In the genomic region with DNA sequence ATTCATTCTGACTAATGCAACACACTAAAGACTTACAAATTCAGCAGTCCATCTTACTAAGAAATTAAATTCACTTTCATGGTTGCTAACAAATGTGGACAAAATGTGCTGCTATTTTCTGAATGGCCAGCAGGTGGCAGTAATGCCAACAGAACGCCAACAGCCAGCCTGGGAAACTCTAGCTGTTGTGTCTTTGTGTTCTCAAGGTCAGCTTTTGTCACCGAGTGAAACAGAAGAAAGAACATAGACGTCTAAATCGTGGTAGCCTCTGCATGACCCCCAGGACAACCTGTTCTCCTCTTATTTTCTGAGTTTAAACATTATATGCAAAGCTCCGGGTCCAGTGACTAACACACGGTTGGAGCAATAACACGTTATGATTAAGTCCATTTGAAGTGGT, we compare ENCODE assay signal across 8 mouse cellular contexts. TPM values are rescaled to one million over a fixed set of nuclear protein-coding genes. Genes with fewer than 3 reads are reported as not detected.
DNase-seq lines count a peak whose midpoint lies in the region; ATAC-seq lines count a peak whose summit lies in the region.

No protein-coding gene starts in this region.

- 27% methylated on average over 7 of the region's 7 CpGs for WGBS in forebrain, embryonic 16.5 days
- 27% methylated on average over 7 of the region's 7 CpGs for WGBS in liver, embryonic 16.5 days (ENCODE audit: insufficient replicate concordance)
- 26% methylated on average over 7 of the region's 7 CpGs for WGBS in neural tube, embryonic 15.5 days

- H3K27me3 ChIP-seq in forebrain, embryonic 16.5 days (replicated peaks; ENCODE audit: control insufficient read depth, insufficient read depth, low read length) = no peaks in the 10 kb centered on the region
- H3K27me3 ChIP-seq in liver, embryonic 16.5 days (ENCODE audit: control insufficient read depth, insufficient read depth, low read depth, low read length) = no peaks in the 10 kb centered on the region
- H3K27me3 ChIP-seq in neural tube, embryonic 15.5 days (replicated peaks) = no peaks in the 10 kb centered on the region

- H3K27ac ChIP-seq in forebrain, embryonic 16.5 days (ENCODE audit: low read length) = peak overlapping the region; percentile 12; the same call in 1 of the 2 replicates
- H3K27ac ChIP-seq in liver, embryonic 16.5 days (ENCODE audit: low read length) = no peak overlapping the region
- peak overlapping the region; percentile 45; the same call in 1 of the 2 replicates for H3K27ac ChIP-seq in neural tube, embryonic 15.5 days (replicated peaks)

- no peak overlapping the region for H3K4me3 ChIP-seq in forebrain, embryonic 16.5 days (replicated peaks; ENCODE audit: low read length)
- no peak overlapping the region for H3K4me3 ChIP-seq in liver, embryonic 16.5 days (ENCODE audit: low read depth, low read length)
- no peak overlapping the region for H3K4me3 ChIP-seq in neural tube, embryonic 15.5 days (replicated peaks)

- DNase-seq in right cerebral cortex, adult 18-20 months = peak; percentile 44
- DNase-seq in right cerebral cortex, postnatal 36 days (ENCODE audit: low spot score in 2 of 2) = no peak
- DNase-seq in c-Kit-positive CD71-positive TER-119-negative erythroid progenitor cells, embryonic 14.5 days (ENCODE audit: low read depth) = peak; percentile 66
- peak; percentile 78 for DNase-seq in kidney, postnatal 10 days
- DNase-seq in testis, postnatal 14 days (ENCODE audit: low spot score) = peak; percentile 38

- H3K4me1 ChIP-seq in forebrain, embryonic 16.5 days (replicated peaks; ENCODE audit: control insufficient read depth, insufficient read depth, low read length) = peaks cover 13% of the 10 kb centered on the region
- H3K4me1 ChIP-seq in liver, embryonic 16.5 days (ENCODE audit: control insufficient read depth, low read depth, low read length) = no peaks in the 10 kb centered on the region; the same call in 1 of the 2 replicates
- peaks cover 10% of the 10 kb centered on the region for H3K4me1 ChIP-seq in neural tube, embryonic 15.5 days

- H3K9ac ChIP-seq in forebrain, embryonic 16.5 days (replicated peaks; ENCODE audit: low read depth, low read length) = no peak overlapping the region
- no peak overlapping the region for H3K9ac ChIP-seq in liver, embryonic 16.5 days (ENCODE audit: low read depth, low read length)
- no peak overlapping the region for H3K9ac ChIP-seq in neural tube, embryonic 15.5 days (replicated peaks)

- H3K4me2 ChIP-seq in forebrain, embryonic 16.5 days (ENCODE audit: low read length) = peak overlapping the region; percentile 2; the same call in 1 of the 2 replicates
- H3K4me2 ChIP-seq in liver, embryonic 16.5 days (ENCODE audit: low read depth, low read length) = 0 out of 2 replicates have a peak overlapping the region, but pooled peaks have one; percentile 19
- 0 out of 2 replicates have a peak overlapping the region, but pooled peaks have one; percentile 21 for H3K4me2 ChIP-seq in neural tube, embryonic 15.5 days

- no peaks in the 10 kb centered on the region for H3K36me3 ChIP-seq in forebrain, embryonic 16.5 days (ENCODE audit: control insufficient read depth, insufficient read depth)
- H3K36me3 ChIP-seq in liver, embryonic 16.5 days (ENCODE audit: control insufficient read depth, insufficient read depth) = no peaks in the 10 kb centered on the region
- H3K36me3 ChIP-seq in neural tube, embryonic 15.5 days = no peaks in the 10 kb centered on the region

- H3K9me3 ChIP-seq in forebrain, embryonic 16.5 days (ENCODE audit: control insufficient read depth, low read length) = no peaks in the 10 kb centered on the region
- no peaks in the 10 kb centered on the region for H3K9me3 ChIP-seq in liver, embryonic 16.5 days (replicated peaks; ENCODE audit: control insufficient read depth, low read length)
- H3K9me3 ChIP-seq in neural tube, embryonic 15.5 days (replicated peaks) = no peaks in the 10 kb centered on the region

- no peak for ATAC-seq in forebrain, embryonic 16.5 days
- no peak for ATAC-seq in liver, embryonic 16.5 days (ENCODE audit: low read depth)
- no peak for ATAC-seq in neural tube, embryonic 15.5 days (ENCODE audit: low FRiP score)

RNA-seq across cellular contexts. Expression of gene Rpap3, which starts 38.2 kb away (rescaled TPM):
- polyA plus RNA-seq in forebrain, embryonic 16.5 days (2015; fragmentation: Nextera tagmentation; extraction: Ambion mirVana) = 31.7 and 35.5 TPM in 2 replicates
- polyA plus RNA-seq in liver, embryonic 16.5 days (2015; fragmentation: Nextera tagmentation; extraction: Ambion mirVana) = 6.8 and 7.2 TPM in 2 replicates
- 30.5 and 31.3 TPM in 2 replicates for polyA plus RNA-seq in neural tube, embryonic 15.5 days (2015; fragmentation: Nextera tagmentation; extraction: Ambion mirVana)

Comparison
In these comparisons a context has a peak if more than half of its experiments do, and no peak if none do; other contexts are left out.
1. DNase-seq: peak in right cerebral cortex, adult 18-20 months (single experiment), c-Kit-positive CD71-positive TER-119-negative erythroid progenitor cells, embryonic 14.5 days (single experiment), kidney, postnatal 10 days (single experiment) and testis, postnatal 14 days (single experiment); none in right cerebral cortex, postnatal 36 days (0 of 2).
2. Peak in every context shown above with its lines, with median percentiles within 50 percentile points of each other: H3K4me2 ChIP-seq.